24 mouse cellular contexts compared by ENCODE assay signal in genomic region chr5:112517454-112517853, GRCm38 (mm10). TPM values are rescaled to one million over a fixed set of nuclear protein-coding genes. Genes with fewer than 3 reads are reported as not detected.
DNase-seq lines count a peak whose midpoint lies in the region; ATAC-seq and TF ChIP-seq lines count a peak whose summit lies in the region.
"Had no signal": no experiment of that assay in that cellular context is flagged by ENCODE, and none has a peak within 500 bp of the region (broad histone marks: within the 10 kb centered on the region; RNA-seq: fewer than 3 reads in every experiment).

No protein-coding gene starts in this region.

- peak; percentile 75 for ATAC-seq in frontal cortex, adult (ENCODE audit: low TSS enrichment)
- ATAC-seq in cerebellum, adult (ENCODE audit: insufficient number of reproducible peaks, low FRiP score, low TSS enrichment): no peak
- ATAC-seq: activated CD4-positive, CD25-positive, alpha-beta regulatory T cell, adult 4 months; CD4-positive, CD25-positive, alpha-beta regulatory T cell, adult 4 months; forebrain, embryonic 13.5 days; forebrain, embryonic 15.5 days; forebrain, postnatal 0 days; Patski had no signal

- TF ChIP-seq CTCF in layer of hippocampus, adult 2 months (conservative IDR thresholded peaks at IDR 0.05): no peak

- DNase-seq in frontal cortex, postnatal 14 days (ENCODE audit: low spot score in 2 of 2): no peak
- DNase-seq in layer of hippocampus, adult 2 months (ENCODE audit: low spot score in 2 of 2): no peak
- DNase-seq in layer of hippocampus, adult 18-20 months (ENCODE audit: low spot score in 2 of 2): no peak
- DNase-seq in brain, adult 2 months (ENCODE audit: low read depth, low spot score): peak; percentile 71
- DNase-seq: adrenal gland, adult 8-10 months; adrenal gland, postnatal 14 days; adrenal gland, postnatal 36 days; B cell, adult 2 months; cerebellum, adult 11-12 months; cerebellum, adult 2 months; cerebellum, adult 9-10 months; cerebellum, postnatal 10 days; cerebellum, postnatal 25 days; forebrain, postnatal 0 days had no signal

- no peak overlapping the region for H3K4me3 ChIP-seq in layer of hippocampus, adult 2 months
- H3K4me3 ChIP-seq: embryonic facial prominence, embryonic 10.5 days; embryonic facial prominence, embryonic 12.5 days; forebrain, embryonic 13.5 days; forebrain, embryonic 15.5 days had no signal

- H3K27ac ChIP-seq in layer of hippocampus, adult 2 months: peak overlapping the region; percentile 84; the same call in 1 of the 2 replicates
- H3K27ac ChIP-seq: embryonic facial prominence, embryonic 10.5 days; embryonic facial prominence, embryonic 12.5 days; forebrain, embryonic 13.5 days; forebrain, embryonic 15.5 days had no signal

RNA-seq across cellular contexts. Expression of gene Sez6l, which starts 59.5 kb away (rescaled TPM):
- total RNA-seq in layer of hippocampus, adult 2 months (2021): 100 to 1,000 TPM; 233 to 235 TPM
- 100 to 1,000 TPM; 226 to 228 TPM for total RNA-seq in layer of hippocampus, adult 18-20 months (2021)
- total RNA-seq: CH12.LX had no signal
